Mouse (Mus musculus): ENCODE data around the gene Ccdc62.

- no peak for TF ChIP-seq CTCF (IDR thresholded peaks at IDR 0.05; ENCODE audit: control insufficient read depth, insufficient read depth, low read length)
- TF ChIP-seq POLR2A (IDR thresholded peaks at IDR 0.05; ENCODE audit: borderline replicate concordance, control insufficient read depth, low read depth, low read length) = no peak
Observed at GRCm38 (mm10) chr5:123947041-123947761, 16.7 kb downstream of the Ccdc62 start.
